Mouse (Mus musculus): Measurements from ENCODE around the gene Znhit2. TPM values are rescaled to one million over a fixed set of nuclear protein-coding genes. Genes with fewer than 3 reads are reported as not detected.

Gene Znhit2
- polyA plus RNA-seq, 2 experiments: 32.0 to 36.5 TPM

DNA sequence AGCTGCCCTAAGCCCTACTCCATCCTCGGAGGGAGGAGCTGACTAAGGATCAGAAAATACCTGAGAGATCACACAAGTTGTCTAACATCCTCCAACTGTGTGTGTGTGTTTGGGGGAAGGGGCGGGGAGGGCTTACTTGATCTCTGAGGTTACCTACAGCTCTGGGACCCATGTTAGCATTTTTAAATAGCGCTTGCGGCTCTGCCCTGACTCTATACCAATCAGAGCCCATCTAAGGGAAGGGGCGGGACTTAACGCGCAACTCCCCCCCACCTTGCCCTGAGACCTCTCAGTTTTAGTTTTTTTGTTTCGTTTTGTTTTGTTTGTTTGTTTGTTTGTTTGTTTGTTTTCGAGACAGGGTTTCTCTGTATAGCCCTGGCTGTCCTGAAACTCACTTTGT, 31.6 kb upstream of the Znhit2 start:
- no peak overlapping the region for H3K4me2 ChIP-seq (replicated peaks; ENCODE audit: low read depth, low read length, severe bottlenecking)
- H3K4me1 ChIP-seq (ENCODE audit: control insufficient read depth, insufficient read depth, low read length): no peaks in the 10 kb centered on the region
- H3K27ac ChIP-seq (replicated peaks; ENCODE audit: low read depth, low read length): no peak overlapping the region
- H3K27me3 ChIP-seq (ENCODE audit: control insufficient read depth, insufficient read depth, low read length): no peaks in the 10 kb centered on the region
- no peaks in the 10 kb centered on the region for H3K36me3 ChIP-seq (ENCODE audit: control insufficient read depth, insufficient read depth, low read length)
- no peak for DNase-seq (ENCODE audit: low spot score)
- no peaks in the 10 kb centered on the region for H3K9me3 ChIP-seq (ENCODE audit: control insufficient read depth, low read length)
- no peak for TF ChIP-seq POLR2A (IDR thresholded peaks at IDR 0.05; ENCODE audit: borderline replicate concordance, extremely low read depth, insufficient read depth, insufficient read length)
- no peak for ATAC-seq (ENCODE audit: low FRiP score, low read depth)
- WGBS: 79% methylated on average over 9 of the region's 9 CpGs
- no peak overlapping the region for H3K4me3 ChIP-seq (replicated peaks; ENCODE audit: low read length)
- H3K9ac ChIP-seq (ENCODE audit: low read depth, low read length, severe bottlenecking): no peak overlapping the region

DNA sequence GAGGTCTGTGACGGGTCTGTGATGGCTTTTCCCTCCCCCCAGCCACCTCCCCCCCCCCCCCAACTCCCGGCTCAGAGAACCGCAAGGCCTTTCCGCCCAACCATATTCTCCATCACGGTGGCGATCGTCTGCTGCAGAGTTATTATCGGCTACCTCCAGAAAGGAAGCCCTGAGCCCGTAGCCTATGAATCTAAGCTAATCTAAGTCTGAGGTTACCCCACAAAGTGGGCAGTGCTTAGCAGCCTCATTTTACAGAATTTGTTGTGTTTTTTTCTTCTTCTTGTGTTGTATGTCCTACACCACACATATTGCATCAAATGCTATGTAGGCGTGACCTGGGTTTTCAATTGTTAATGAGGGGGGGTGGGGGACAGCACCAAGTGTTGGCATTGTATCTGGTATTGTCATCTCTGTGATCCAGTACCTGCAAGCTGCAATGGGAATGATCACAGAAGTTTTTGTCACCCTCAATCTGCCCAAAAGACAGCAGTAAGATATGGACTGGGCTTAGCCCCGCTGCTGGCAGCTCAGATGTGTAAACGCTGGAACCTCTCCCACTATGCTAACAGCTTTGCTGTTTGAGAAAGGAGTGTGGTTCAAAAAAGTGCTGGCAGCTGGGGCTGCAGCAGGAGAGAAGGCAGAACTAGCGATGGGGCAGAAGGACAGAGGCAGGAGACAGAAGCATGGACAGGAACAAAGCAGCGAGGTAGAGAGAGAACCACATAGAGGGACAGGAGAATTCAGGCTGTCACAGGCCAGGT, 30.3 kb upstream of the Znhit2 start:
- Histone ChIP-seq H3K9ac (ENCODE audit: low read depth, low read length, severe bottlenecking) (no peak overlapping the region), H3K27me3 (ENCODE audit: control insufficient read depth, insufficient read depth, low read length) (no peaks in the 10 kb centered on the region), H3K4me3 (replicated peaks; ENCODE audit: low read length) (no peak overlapping the region), H3K4me2 (replicated peaks; ENCODE audit: low read depth, low read length, severe bottlenecking) (no peak overlapping the region), H3K4me1 (ENCODE audit: control insufficient read depth, insufficient read depth, low read length) (no peaks in the 10 kb centered on the region), H3K36me3 (ENCODE audit: control insufficient read depth, insufficient read depth, low read length) (no peaks in the 10 kb centered on the region), H3K27ac (replicated peaks; ENCODE audit: low read depth, low read length) (no peak overlapping the region), H3K9me3 (ENCODE audit: control insufficient read depth, low read length) (no peaks in the 10 kb centered on the region)
- ATAC-seq (ENCODE audit: low FRiP score, low read depth) (no peak), DNase-seq (ENCODE audit: low spot score) (no peak)
- TF ChIP-seq POLR2A (IDR thresholded peaks at IDR 0.05; ENCODE audit: borderline replicate concordance, extremely low read depth, insufficient read depth, insufficient read length): no peak
- WGBS: 68% methylated on average over 14 of the region's 14 CpGs

DNA sequence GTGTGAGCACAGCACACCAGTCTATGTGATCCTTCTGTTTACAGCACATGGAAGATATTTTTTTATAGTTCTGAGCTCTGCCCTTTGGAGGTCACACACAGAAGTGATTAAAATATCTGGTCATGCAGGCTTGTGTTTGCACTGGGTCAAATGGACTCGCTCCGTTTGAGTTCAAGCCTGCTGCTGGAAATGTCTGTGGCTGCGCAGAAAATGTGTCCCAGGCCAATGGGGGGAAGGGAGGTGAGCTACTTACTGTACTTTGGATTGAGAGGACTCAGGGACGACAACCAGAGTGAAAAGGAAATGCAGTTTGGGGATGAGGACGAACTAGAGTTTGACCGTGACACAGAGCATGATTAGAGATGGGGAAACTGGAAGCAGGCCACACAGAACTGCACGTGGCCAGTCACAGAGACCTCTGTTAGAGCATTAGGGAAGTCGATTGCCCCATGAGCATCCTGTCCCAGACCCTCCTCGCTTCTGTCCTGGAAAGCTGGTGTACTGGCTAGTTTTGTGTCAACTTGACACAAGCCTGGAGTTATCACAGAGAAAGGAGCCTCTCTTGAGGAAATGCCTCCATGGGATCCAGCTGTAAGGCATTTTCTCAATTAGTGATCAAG, 24.9 kb upstream of the Znhit2 start:
- no peaks in the 10 kb centered on the region for H3K9me3 ChIP-seq (ENCODE audit: control insufficient read depth, low read length)
- no peak overlapping the region for H3K4me2 ChIP-seq (replicated peaks; ENCODE audit: low read depth, low read length, severe bottlenecking)
- no peak overlapping the region for H3K4me3 ChIP-seq (replicated peaks; ENCODE audit: low read length)
- H3K4me1 ChIP-seq (ENCODE audit: control insufficient read depth, insufficient read depth, low read length): no peaks in the 10 kb centered on the region
- no peak for TF ChIP-seq POLR2A (IDR thresholded peaks at IDR 0.05; ENCODE audit: borderline replicate concordance, extremely low read depth, insufficient read depth, insufficient read length)
- no peak overlapping the region for H3K9ac ChIP-seq (ENCODE audit: low read depth, low read length, severe bottlenecking)
- H3K27ac ChIP-seq (replicated peaks; ENCODE audit: low read depth, low read length): no peak overlapping the region
- H3K36me3 ChIP-seq (ENCODE audit: control insufficient read depth, insufficient read depth, low read length): no peaks in the 10 kb centered on the region
- no peak for DNase-seq (ENCODE audit: low spot score)
- ATAC-seq (ENCODE audit: low FRiP score, low read depth): no peak
- no peaks in the 10 kb centered on the region for H3K27me3 ChIP-seq (ENCODE audit: control insufficient read depth, insufficient read depth, low read length)
- WGBS: 71% methylated on average over 9 of the region's 9 CpGs

DNA sequence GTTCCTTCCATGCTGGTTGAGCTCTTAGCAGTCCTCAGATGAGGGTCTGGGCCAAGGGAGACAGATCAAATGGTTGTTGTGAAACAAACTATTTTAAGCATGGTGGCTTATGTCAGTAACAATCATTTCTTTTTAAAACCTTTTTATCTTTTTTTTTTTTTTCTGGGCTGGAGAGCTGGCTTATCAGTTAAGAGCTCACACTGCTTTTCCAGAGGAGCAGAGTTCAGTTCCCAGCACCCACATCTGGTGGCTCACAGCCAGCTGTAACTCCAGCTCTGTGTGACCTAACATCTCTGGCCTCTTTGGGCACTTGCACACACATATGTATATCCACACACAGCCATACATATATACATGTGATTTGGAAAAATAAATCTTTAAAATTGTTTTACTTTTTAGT, 23.3 kb upstream of the Znhit2 start:
- no peaks in the 10 kb centered on the region for H3K4me1 ChIP-seq (ENCODE audit: control insufficient read depth, insufficient read depth, low read length)
- no peak for TF ChIP-seq POLR2A (IDR thresholded peaks at IDR 0.05; ENCODE audit: borderline replicate concordance, extremely low read depth, insufficient read depth, insufficient read length)
- ATAC-seq (ENCODE audit: low FRiP score, low read depth) (no peak), DNase-seq (ENCODE audit: low spot score) (no peak)
- no peak overlapping the region for H3K9ac ChIP-seq (ENCODE audit: low read depth, low read length, severe bottlenecking)
- no peaks in the 10 kb centered on the region for H3K36me3 ChIP-seq (ENCODE audit: control insufficient read depth, insufficient read depth, low read length)
- no peaks in the 10 kb centered on the region for H3K9me3 ChIP-seq (ENCODE audit: control insufficient read depth, low read length)
- H3K4me2 ChIP-seq (replicated peaks; ENCODE audit: low read depth, low read length, severe bottlenecking): no peak overlapping the region
- no peak overlapping the region for H3K4me3 ChIP-seq (replicated peaks; ENCODE audit: low read length)
- H3K27ac ChIP-seq (replicated peaks; ENCODE audit: low read depth, low read length): no peak overlapping the region
- H3K27me3 ChIP-seq (ENCODE audit: control insufficient read depth, insufficient read depth, low read length): no peaks in the 10 kb centered on the region

DNA sequence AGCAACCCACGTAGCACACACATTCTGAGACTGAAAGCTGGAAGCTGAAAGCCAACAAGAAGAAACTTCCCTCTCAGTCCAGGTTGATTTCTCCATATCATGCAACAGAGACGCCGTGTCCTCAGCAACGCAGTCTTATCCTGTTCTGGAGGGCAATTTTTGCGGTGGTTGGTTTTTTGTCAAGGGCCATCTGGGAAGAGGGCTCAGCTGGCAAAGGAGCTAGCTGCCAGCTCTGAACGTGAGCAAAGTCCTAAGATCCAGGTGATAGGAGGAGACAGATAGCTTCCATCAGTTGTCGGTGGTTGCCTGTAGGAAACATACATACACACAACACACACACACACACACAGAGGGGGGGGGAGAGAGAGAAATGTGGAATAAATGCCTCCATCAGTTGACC, 22.7 kb upstream of the Znhit2 start:
- Histone ChIP-seq H3K4me1 (ENCODE audit: control insufficient read depth, insufficient read depth, low read length) (no peaks in the 10 kb centered on the region), H3K36me3 (ENCODE audit: control insufficient read depth, insufficient read depth, low read length) (no peaks in the 10 kb centered on the region), H3K4me3 (replicated peaks; ENCODE audit: low read length) (no peak overlapping the region), H3K27ac (replicated peaks; ENCODE audit: low read depth, low read length) (no peak overlapping the region), H3K27me3 (ENCODE audit: control insufficient read depth, insufficient read depth, low read length) (no peaks in the 10 kb centered on the region), H3K9ac (ENCODE audit: low read depth, low read length, severe bottlenecking) (no peak overlapping the region), H3K4me2 (replicated peaks; ENCODE audit: low read depth, low read length, severe bottlenecking) (no peak overlapping the region), H3K9me3 (ENCODE audit: control insufficient read depth, low read length) (no peaks in the 10 kb centered on the region)
- 81% methylated on average over 7 of the region's 7 CpGs for WGBS
- TF ChIP-seq POLR2A (IDR thresholded peaks at IDR 0.05; ENCODE audit: borderline replicate concordance, extremely low read depth, insufficient read depth, insufficient read length): no peak
- DNase-seq (ENCODE audit: low spot score): no peak
- ATAC-seq (ENCODE audit: low FRiP score, low read depth): no peak
